Mouse (Mus musculus) kidney, adult 2 months (tissue): ENCODE measurements around the gene Tomm40.

ENCODE experiments used
- CTCF ChIP-seq: fragments of 200-500 bp; conservative IDR thresholded peaks from 2 replicates; pipeline ENCODE4 v1.5.1; 2011; ENCODE audit warnings: low read depth, mild to moderate bottlenecking, control low read depth, low read length, moderate library complexity, mixed read lengths; ENCODE audit not compliant: insufficient read depth, insufficient read length
- POLR2A ChIP-seq: fragments of 200-500 bp; IDR thresholded peaks from one replicate; pipeline ENCODE4 v1.6.1; 2011; ENCODE audit warnings: low read depth, low read length, control low read depth

DNA sequence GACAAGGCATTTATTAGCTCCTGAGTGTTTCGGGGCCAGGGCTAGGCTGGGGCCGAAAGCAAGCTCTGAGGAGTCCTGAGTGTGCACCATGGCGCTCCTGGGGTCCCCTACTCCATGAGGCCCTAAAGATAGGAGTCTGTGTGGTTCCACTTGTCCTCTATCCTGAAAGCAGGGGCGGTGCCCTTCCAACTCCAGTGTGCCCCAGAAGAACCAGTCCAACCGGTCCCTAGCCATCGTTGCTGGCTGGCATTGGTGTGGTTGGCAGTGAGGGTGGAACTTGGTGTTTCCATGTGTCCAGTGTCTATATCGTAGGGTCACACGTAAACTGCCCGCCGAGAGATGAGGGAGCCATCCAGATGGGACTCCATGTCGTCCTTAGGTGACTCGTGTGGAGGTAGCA is 8.9 kb upstream of the Tomm40 start:
- TF ChIP-seq POLR2A (no peak), CTCF (no peak)
